Mouse (Mus musculus) C2C12 (cell line): ENCODE data around the gene Olfr92. TPM values are rescaled to one million over a fixed set of nuclear protein-coding genes. Genes with fewer than 3 reads are reported as not detected.
"Not testable (repeated sequence)": the region's sequence is repeated elsewhere in the genome, so short reads cannot be mapped to it uniquely, and the experiment has no call there.

Experiments used
- H3K27me3 ChIP-seq: one replicate; pipeline ENCODE4 v1.6.1; 2011; ENCODE audit not compliant: control insufficient read depth, insufficient read depth, insufficient read length
- H3K36me3 ChIP-seq: one replicate; pipeline ENCODE4 v1.6.1; 2011; ENCODE audit not compliant: control insufficient read depth, insufficient read depth
- H3K4me3 ChIP-seq: one replicate; pipeline ENCODE4 v1.5.1; 2011; ENCODE audit warnings: mild to moderate bottlenecking, control low read depth; ENCODE audit not compliant: poor library complexity, insufficient read depth, severe bottlenecking
- H3K79me2 ChIP-seq: one replicate; pipeline ENCODE4 v1.6.1; 2011; ENCODE audit not compliant: control insufficient read depth, insufficient read depth
- H3K79me3 ChIP-seq: one replicate; pipeline ENCODE4 v1.6.1; 2011; ENCODE audit warnings: low read depth, control low read depth
- H3ac ChIP-seq: one replicate; pipeline ENCODE3; 2011; ENCODE audit warnings: low read depth; ENCODE audit not compliant: control insufficient read depth, insufficient read length
- CEBPB ChIP-seq: IDR thresholded peaks from one replicate; pipeline ENCODE4 v1.6.1; 2011; ENCODE audit warnings: low read depth, mild to moderate bottlenecking, control low read depth, moderate library complexity
- CTCF ChIP-seq: IDR thresholded peaks from one replicate; pipeline ENCODE4 v1.5.1; 2011; ENCODE audit not compliant: control insufficient read depth, insufficient read depth, insufficient read length
- FOSL1 ChIP-seq: IDR thresholded peaks from one replicate; pipeline ENCODE4 v1.8.0; 2011; ENCODE audit warnings: mild to moderate bottlenecking, low read length; ENCODE audit not compliant: poor library complexity, insufficient read depth, severe bottlenecking
- MAX ChIP-seq: IDR thresholded peaks from one replicate; pipeline ENCODE4 v1.6.1; 2011; ENCODE audit warnings: mild to moderate bottlenecking, control low read depth
- MYOD1 ChIP-seq: IDR thresholded peaks from one replicate; pipeline ENCODE4 v1.6.1; 2011; ENCODE audit warnings: low read depth; ENCODE audit not compliant: control insufficient read depth, insufficient read length
- MYOG ChIP-seq: IDR thresholded peaks from one replicate; pipeline ENCODE4 v1.6.1; 2011; ENCODE audit not compliant: control insufficient read depth, insufficient read length; ENCODE audit errors: extremely low read depth
- USF1 ChIP-seq: IDR thresholded peaks from one replicate; pipeline ENCODE4 v1.6.1; 2011; ENCODE audit warnings: low read depth, mild to moderate bottlenecking, control low read depth, moderate library complexity
- long read RNA-seq, 2 experiments: library from polyadenylated mRNA; unstranded; transcript quantifications; one replicate each; pipeline ENCODE4 v2.0.0; 2019 to 2020
- polyA plus RNA-seq: library from polyadenylated mRNA; unstranded; fragments of >200 nt; fragmentation: generic; extraction: Trizol; gene quantifications from one replicate; pipeline ENCODE4 v1.2.1, GENCODE M21; 2012; ENCODE audit warnings: missing spikeins

Olfr92 gene
- not detected for polyA plus RNA-seq
- long read RNA-seq, experiment 1: 0 reads
- long read RNA-seq, experiment 2: 0 reads

DNA sequence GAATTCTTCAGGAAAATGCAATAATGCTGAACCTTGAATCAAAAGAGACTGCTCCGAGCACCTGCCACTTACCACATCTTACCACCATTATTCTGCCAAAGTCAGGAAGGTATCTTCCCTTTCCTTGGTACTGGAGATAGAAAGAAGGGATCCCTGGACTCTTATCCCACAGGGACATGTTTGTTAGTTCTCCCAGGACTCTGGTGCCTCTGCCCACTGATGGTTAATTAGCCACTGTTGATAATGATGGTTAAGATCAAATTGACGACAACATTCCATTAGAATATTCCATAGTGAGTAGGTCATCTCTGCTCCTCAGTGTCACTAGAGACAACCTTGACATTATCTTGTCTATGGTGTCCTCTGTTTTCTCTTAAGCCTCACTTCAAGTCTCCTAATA lies at the start of gene Olfr92:
Gene Olfr92, minus strand, starts transcription at position 101 of the 400 bp plus-strand sequence.
- H3K4me3 ChIP-seq: no peak within 1 kb of the TSS
- H3ac ChIP-seq: no peak within 1 kb of the TSS
- no peak for TF ChIP-seq USF1
- no peak for TF ChIP-seq CTCF
- TF ChIP-seq MAX: no peak
- TF ChIP-seq MYOD1: no peak
- no peak for TF ChIP-seq CEBPB
- TF ChIP-seq MYOG: no peak
- TF ChIP-seq FOSL1: no peak
- no peaks in the 10 kb centered on the region for H3K36me3 ChIP-seq
- H3K79me3 ChIP-seq: no peaks in the 10 kb centered on the region
- H3K27me3 ChIP-seq: no peaks in the 10 kb centered on the region
- H3K79me2 ChIP-seq: no peaks in the 10 kb centered on the region

DNA sequence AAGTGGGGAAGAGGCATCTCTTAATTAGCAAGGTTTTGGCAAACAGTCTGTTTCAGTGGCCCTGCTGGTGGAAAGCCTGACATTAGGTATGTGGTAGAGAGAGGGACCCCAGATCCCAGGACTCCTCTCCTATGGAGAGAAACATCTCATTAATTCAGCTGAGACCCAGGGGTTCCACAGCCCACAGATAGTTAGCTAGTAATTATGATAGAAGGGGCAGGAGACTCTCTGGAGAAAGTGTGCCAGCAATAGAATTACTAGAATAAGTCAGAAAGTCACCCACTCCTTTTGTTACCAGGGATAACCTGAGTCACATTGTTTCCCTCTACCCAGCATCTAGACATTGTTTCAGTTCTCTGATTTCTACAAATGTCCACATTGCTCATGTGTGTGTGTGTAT lies 41.5 kb upstream of the Olfr92 start, which contains the start of gene Olfr93:
Gene Olfr93, minus strand, starts transcription at position 101 of the 400 bp plus-strand sequence.
- TF ChIP-seq CTCF: no peak
- no peak for TF ChIP-seq MYOG
- no peak for TF ChIP-seq MYOD1
- TF ChIP-seq CEBPB: no peak
- TF ChIP-seq FOSL1: no peak
- no peak for TF ChIP-seq MAX
- no peak for TF ChIP-seq USF1
- no peaks in the 10 kb centered on the region for H3K27me3 ChIP-seq
- H3K79me3 ChIP-seq: no peaks in the 10 kb centered on the region
- no peaks in the 10 kb centered on the region for H3K79me2 ChIP-seq
- no peaks in the 10 kb centered on the region for H3K36me3 ChIP-seq
- H3ac ChIP-seq: no peak within 1 kb of the TSS
- no peak within 1 kb of the TSS for H3K4me3 ChIP-seq

DNA sequence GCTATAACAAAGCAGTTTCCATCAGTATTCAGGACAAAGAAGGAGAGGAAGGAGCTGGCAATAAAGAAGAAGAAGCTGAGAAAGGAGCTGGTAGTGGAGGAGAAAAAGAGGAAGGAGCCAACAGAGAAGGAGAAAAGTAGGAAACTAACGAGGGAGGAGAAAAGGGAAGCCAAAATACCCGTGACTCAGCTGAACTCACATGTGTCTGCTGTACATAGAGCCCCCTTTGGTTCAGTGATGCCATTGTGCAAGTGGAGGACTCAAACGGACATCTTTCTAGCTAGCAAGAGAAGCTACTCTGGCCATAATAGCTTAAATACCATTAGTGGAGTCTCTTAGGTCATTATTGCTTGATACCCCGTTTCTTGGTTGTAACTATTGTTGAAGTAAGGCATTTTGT lies 11.5 kb upstream of the Olfr92 start:
- H3K79me2 ChIP-seq, H3K27me3 ChIP-seq, H3K4me3 ChIP-seq, H3K36me3 ChIP-seq, H3ac ChIP-seq, H3K79me3 ChIP-seq: not testable (repeated sequence)

DNA sequence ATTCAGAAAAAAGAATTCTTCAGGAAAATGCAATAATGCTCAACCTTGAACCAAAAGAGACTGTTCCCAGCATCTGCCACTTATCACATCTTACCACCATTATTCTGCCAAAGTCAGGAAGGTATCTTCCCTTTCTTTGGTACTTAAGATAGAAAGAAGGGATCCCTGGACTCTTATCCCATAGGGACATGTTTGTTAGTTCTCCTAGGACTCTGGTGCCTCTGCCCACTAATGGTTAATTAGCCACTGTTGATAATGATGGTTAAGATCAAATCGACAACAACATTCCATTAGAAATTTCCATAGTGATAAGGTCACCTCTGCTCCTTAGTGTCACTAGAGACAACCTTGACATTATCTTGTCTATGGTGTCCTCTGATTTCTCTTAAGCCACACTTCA lies 21.7 kb downstream of the Olfr92 start, which contains the start of gene Olfr91:
Gene Olfr91, minus strand, starts transcription at position 101 of the 400 bp plus-strand sequence.
- Histone ChIP-seq H3K36me3 (no peaks in the 10 kb centered on the region), H3K79me3 (no peaks in the 10 kb centered on the region), H3K27me3 (no peaks in the 10 kb centered on the region), H3K4me3 (no peak within 1 kb of the TSS), H3ac (no peak within 1 kb of the TSS), H3K79me2 (no peaks in the 10 kb centered on the region)
- TF ChIP-seq USF1 (no peak), MAX (no peak), MYOD1 (no peak), FOSL1 (no peak)

DNA sequence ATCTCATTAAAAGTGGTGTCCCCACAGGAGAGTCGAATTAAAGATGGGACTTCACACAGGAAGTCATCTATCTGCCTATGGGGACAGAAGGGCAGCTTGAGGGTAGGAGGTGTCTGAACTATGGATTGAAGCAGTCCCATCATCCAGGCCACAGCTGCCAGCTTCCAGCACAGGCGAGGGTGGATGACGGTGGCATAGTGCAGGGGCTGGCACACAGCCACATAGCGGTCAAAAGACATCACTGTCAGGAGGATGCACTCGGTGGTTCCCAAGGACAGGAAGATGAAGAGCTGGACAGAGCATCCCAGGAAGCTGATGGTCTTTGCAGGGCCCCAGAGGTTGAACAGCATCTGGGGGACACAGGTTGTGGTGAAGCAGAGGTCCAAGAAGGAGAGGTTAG lies 26.6 kb downstream of the Olfr92 start:
- Histone ChIP-seq H3K36me3 (no peaks in the 10 kb centered on the region), H3ac (no peak overlapping the region), H3K4me3 (no peak overlapping the region), H3K27me3 (no peaks in the 10 kb centered on the region), H3K79me3 (no peaks in the 10 kb centered on the region), H3K79me2 (no peaks in the 10 kb centered on the region)
- TF ChIP-seq CTCF (no peak), MAX (no peak), MYOG (no peak), CEBPB (no peak)

DNA sequence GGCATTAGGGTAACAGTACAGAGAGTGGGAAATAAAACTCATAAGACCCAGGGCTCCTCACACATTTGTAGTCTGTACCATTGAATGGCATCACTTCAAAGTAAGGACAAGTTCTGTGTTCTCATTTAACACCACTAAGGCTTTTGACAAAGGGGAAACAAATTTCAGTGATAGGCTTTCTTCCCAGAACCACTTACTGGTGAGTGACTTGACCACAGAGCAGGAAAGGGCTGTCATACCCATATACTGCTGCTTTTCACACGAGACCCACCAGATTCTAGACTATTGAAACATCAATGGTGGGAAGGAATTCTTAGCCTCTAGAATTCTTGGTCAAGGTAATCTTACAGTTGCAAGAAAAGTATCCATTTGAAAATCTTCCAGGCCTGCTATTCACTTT lies 27.7 kb downstream of the Olfr92 start:
- TF ChIP-seq MYOD1 (no peak), CTCF (no peak), USF1 (no peak), MYOG (no peak), MAX (no peak), FOSL1 (no peak), CEBPB (no peak)
- H3K4me3 ChIP-seq: no peak overlapping the region

DNA sequence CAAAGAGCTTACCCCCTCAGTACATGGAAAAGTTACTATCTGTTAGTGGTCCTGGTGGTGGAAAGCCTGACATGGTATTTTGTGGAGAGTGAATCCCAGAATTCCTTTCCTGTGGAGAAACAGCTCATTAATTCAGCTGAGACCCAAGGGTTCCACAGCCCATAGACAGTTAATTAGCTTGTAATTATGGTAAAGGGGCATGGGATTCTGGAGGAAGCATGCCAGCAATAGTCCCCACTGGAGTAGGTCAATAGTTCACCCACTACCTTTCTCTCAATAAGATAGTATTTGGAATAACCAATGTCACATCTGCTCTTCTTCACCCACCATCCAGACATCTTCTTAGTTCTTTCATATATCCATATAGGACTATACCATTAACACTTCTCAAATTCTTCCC lies 31.5 kb downstream of the Olfr92 start, which contains the start of gene Olfr90:
Gene Olfr90, minus strand, starts transcription at position 101 of the 400 bp plus-strand sequence.
- Histone ChIP-seq H3K79me2 (no peaks in the 10 kb centered on the region), H3K4me3 (no peak within 1 kb of the TSS), H3ac (no peak within 1 kb of the TSS), H3K79me3 (no peaks in the 10 kb centered on the region), H3K27me3 (no peaks in the 10 kb centered on the region), H3K36me3 (no peaks in the 10 kb centered on the region)
- TF ChIP-seq CTCF: no peak
- TF ChIP-seq MYOG: no peak
- TF ChIP-seq MYOD1: no peak
- TF ChIP-seq CEBPB: no peak
- TF ChIP-seq MAX: no peak
- TF ChIP-seq FOSL1: no peak
- no peak for TF ChIP-seq USF1

More for the DNA sequence above, 27.7 kb downstream of the Olfr92 start:
- Histone ChIP-seq H3K79me2 (no peaks in the 10 kb centered on the region), H3K79me3 (no peaks in the 10 kb centered on the region), H3K27me3 (no peaks in the 10 kb centered on the region), H3ac (no peak overlapping the region), H3K36me3 (no peaks in the 10 kb centered on the region)
